Mouse (Mus musculus) forebrain, postnatal 0 days (tissue): ENCODE data around the gene Tmem164. TPM values are rescaled to one million over a fixed set of nuclear protein-coding genes. Genes with fewer than 3 reads are reported as not detected.

ENCODE experiments used
- ATAC-seq: fragments of 200-750 bp; cut with Nextera tagmentation; 2 replicates; pipeline ENCODE4 v1.8.0; 2017; ENCODE audit warnings: mild to moderate bottlenecking, moderate library complexity
- DNase-seq: peaks from one replicate; pipeline ENCODE4 v3.0.0-alpha.2; 2015
- H3K27ac ChIP-seq: fragments of 300-500 bp; sonication (generic); 2 replicates; pipeline ENCODE4 v1.5.1; 2014; ENCODE audit warnings: low read depth, mild to moderate bottlenecking, antibody characterized with exemption, low read length, moderate library complexity, mixed read lengths
- H3K27me3 ChIP-seq: fragments of 300-500 bp; sonication (generic); 2 replicates; pipeline ENCODE4 v1.6.1; 2014; ENCODE audit warnings: mild to moderate bottlenecking, low read length, mixed read lengths; ENCODE audit not compliant: insufficient read depth
- H3K36me3 ChIP-seq: fragments of 300-500 bp; sonication (generic); 2 replicates; pipeline ENCODE4 v1.6.1; 2014; ENCODE audit warnings: mild to moderate bottlenecking, moderate library complexity; ENCODE audit not compliant: insufficient read depth
- H3K4me1 ChIP-seq: fragments of 300-500 bp; sonication (generic); 2 replicates; pipeline ENCODE4 v1.6.1; 2014; ENCODE audit warnings: antibody characterized with exemption; ENCODE audit not compliant: insufficient read depth
- H3K4me2 ChIP-seq: fragments of 300-500 bp; sonication (generic); 2 replicates; pipeline ENCODE4 v1.6.1; 2014; ENCODE audit warnings: low read depth, mild to moderate bottlenecking, moderate library complexity
- H3K4me3 ChIP-seq: fragments of 300-500 bp; sonication (generic); 2 replicates; pipeline ENCODE4 v1.5.1; 2014; ENCODE audit warnings: low read depth, low read length, mixed read lengths
- H3K9ac ChIP-seq: fragments of 300-500 bp; sonication (generic); 2 replicates; pipeline ENCODE4 v1.6.1; 2014; ENCODE audit warnings: mild to moderate bottlenecking
- H3K9me3 ChIP-seq: fragments of 300-500 bp; sonication (generic); 2 replicates; pipeline ENCODE4 v1.6.1; 2016; ENCODE audit warnings: low read length
- CTCF ChIP-seq: sonication (generic); IDR thresholded peaks from 2 replicates; pipeline ENCODE4 v1.5.1; 2016; ENCODE audit warnings: antibody characterized with exemption, control low read depth, low read depth
- WGBS: fragments of 180-500 bp; shearing (Covaris S2); extraction: QIAGEN DNeasy Blood & Tissue Kit; methylation state at CpG from one replicate; pipeline ENCODE4 v1.1.7; 2014; 5-methylcytosine and 5-hydroxymethylcytosine counted together
- polyA plus RNA-seq: library from polyadenylated mRNA; unstranded; fragments of >200 nt; fragmentation: Nextera tagmentation; extraction: Ambion mirVana; gene quantifications from 2 replicates; pipeline ENCODE4 v1.2.1, GENCODE M21; 2015
- total RNA-seq: library from RNA; depleted of rRNA; stranded (reverse); fragments of >200 nt; gene quantifications from 2 replicates; pipeline ENCODE4 v1.2.3, GENCODE M21; 2014

Gene Tmem164
- total and polyA plus RNA-seq, 2 experiments from 2014 or later, result 17.2 to 33.9 TPM

DNA sequence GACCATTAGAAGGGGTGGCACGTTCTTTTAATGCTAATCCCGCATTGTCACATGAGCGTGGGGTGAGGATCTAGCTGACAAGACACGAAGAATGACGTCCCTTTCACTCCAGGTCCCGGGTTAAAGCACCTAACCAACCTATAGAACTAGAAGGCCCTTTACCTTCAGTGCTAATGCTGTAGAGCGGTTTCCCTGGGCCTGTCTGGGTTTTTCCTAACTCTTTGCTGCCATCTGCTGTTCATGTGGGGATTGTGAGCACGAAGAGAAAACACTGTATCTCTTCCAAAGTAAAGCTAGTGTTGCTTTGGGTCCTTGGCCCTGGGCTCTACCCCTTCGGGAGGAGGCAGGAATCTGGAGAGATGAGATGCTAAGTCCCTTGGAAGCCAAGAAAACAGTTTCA lies 127.2 kb downstream of the Tmem164 start:
- peak; percentile 79 for DNase-seq
- H3K4me2 ChIP-seq, result no peak overlapping the region
- WGBS, result 45% methylated on average over 9 of the region's 9 CpGs
- no peaks in the 10 kb centered on the region for H3K36me3 ChIP-seq
- peak; percentile 79 for TF ChIP-seq CTCF
- H3K27me3 ChIP-seq, result no peaks in the 10 kb centered on the region
- no peak overlapping the region for H3K4me3 ChIP-seq
- ATAC-seq, result peak; percentile 55; the same call in 1 of the 2 replicates
- H3K9ac ChIP-seq, result no peak overlapping the region
- no peaks in the 10 kb centered on the region for H3K4me1 ChIP-seq
- no peaks in the 10 kb centered on the region for H3K9me3 ChIP-seq
- H3K27ac ChIP-seq, result no peak overlapping the region

DNA sequence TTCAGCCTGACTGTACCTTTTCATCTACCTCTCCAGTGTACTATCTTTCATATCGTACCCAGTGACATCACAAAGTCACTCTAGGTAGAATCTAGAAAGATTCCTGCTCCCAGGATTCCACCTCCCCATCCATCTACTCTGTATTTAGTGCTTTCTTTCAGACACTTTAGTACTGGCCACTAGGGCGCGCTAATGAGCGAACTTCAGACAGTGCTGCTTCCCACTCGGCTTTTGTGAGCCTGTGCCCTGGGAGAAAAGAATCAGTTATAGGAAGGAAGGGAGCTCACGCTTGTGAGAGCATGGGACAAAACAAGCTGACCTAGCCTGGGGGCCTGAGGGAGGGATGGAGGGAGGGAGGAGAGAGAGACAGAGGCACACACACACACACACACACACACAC lies 131.9 kb downstream of the Tmem164 start:
- ATAC-seq (peak; percentile 65), DNase-seq (peak; percentile 47)
- 19% methylated on average over 6 of the region's 6 CpGs for WGBS
- Histone ChIP-seq H3K27ac (no peak overlapping the region), H3K27me3 (no peaks in the 10 kb centered on the region), H3K4me1 (no peaks in the 10 kb centered on the region), H3K36me3 (no peaks in the 10 kb centered on the region), H3K4me3 (no peak overlapping the region), H3K9me3 (no peaks in the 10 kb centered on the region), H3K4me2 (no peak overlapping the region), H3K9ac (no peak overlapping the region)
- TF ChIP-seq CTCF, result peak; percentile 60

GRCm38 (mm10) chrX:142818057-142818682 lies 137.0 kb downstream of the Tmem164 start:
- TF ChIP-seq CTCF, result peak; percentile 71
- 43% methylated on average over 10 of the region's 10 CpGs for WGBS
- Histone ChIP-seq H3K4me2 (no peak overlapping the region), H3K27me3 (no peaks in the 10 kb centered on the region), H3K9ac (no peak overlapping the region), H3K4me1 (no peaks in the 10 kb centered on the region), H3K36me3 (no peaks in the 10 kb centered on the region), H3K4me3 (no peak overlapping the region), H3K9me3 (no peaks in the 10 kb centered on the region), H3K27ac (no peak overlapping the region)
- peak; percentile 64 for DNase-seq
- ATAC-seq, result peak; percentile 40; the same call in 1 of the 2 replicates

DNA sequence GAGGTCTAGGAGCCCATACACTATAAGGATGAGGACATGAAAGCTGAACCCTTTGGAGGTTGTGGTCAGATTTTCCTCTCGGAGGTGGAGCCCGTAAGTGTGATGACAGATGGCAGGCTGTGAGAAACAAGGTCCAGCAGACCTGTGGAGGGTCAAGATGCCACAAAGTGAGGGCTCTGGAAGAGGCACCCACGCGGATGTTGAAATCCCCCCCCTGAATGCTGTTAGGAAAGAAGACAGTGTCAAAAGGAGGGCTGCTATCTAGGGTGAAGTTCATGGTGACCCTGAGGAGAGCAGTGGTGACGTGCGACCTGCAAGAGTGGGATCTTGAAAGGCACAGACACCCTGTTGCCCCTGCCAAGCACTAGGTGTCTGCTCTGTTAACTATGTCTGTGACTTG lies 140.0 kb downstream of the Tmem164 start:
- no peak for TF ChIP-seq CTCF
- no peak overlapping the region for H3K4me2 ChIP-seq
- no peaks in the 10 kb centered on the region for H3K4me1 ChIP-seq
- no peak overlapping the region for H3K4me3 ChIP-seq
- H3K36me3 ChIP-seq, result no peaks in the 10 kb centered on the region
- H3K9ac ChIP-seq, result no peak overlapping the region
- no peak for DNase-seq
- ATAC-seq, result no peak
- H3K9me3 ChIP-seq, result no peaks in the 10 kb centered on the region
- no peak overlapping the region for H3K27ac ChIP-seq
- 83% methylated on average over 6 of the region's 6 CpGs for WGBS
- no peaks in the 10 kb centered on the region for H3K27me3 ChIP-seq

GRCm38 (mm10) chrX:142821846-142822245 lies 140.6 kb downstream of the Tmem164 start:
- DNase-seq, result peak; percentile 53
- H3K9me3 ChIP-seq, result no peaks in the 10 kb centered on the region
- no peak overlapping the region for H3K4me2 ChIP-seq
- no peaks in the 10 kb centered on the region for H3K27me3 ChIP-seq
- no peaks in the 10 kb centered on the region for H3K36me3 ChIP-seq
- no peak overlapping the region for H3K27ac ChIP-seq
- H3K4me3 ChIP-seq, result no peak overlapping the region
- no peak overlapping the region for H3K9ac ChIP-seq
- no peaks in the 10 kb centered on the region for H3K4me1 ChIP-seq
- TF ChIP-seq CTCF, result peak; percentile 66
- ATAC-seq, result peak; percentile 61; the same call in 1 of the 2 replicates
- WGBS, result 26% methylated on average over 3 of the region's 3 CpGs

DNA sequence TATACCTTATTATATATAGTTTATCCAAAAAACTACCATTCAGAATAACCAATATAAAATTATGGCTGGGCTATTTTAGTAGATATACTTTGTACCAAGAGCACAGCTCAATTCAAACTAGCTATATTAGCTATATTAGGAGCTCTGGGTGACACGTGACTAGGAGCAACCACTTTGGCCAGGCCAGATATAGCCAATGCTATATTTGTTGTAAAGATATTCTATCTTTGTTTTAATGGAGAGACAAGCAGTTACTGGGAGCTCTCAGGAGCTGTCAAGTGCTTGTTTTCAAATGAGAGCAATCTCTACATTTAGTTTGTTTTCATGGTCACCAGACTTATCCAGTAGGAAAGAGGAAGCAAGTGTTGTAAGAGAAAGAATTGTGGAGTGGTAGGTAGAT lies 144.1 kb downstream of the Tmem164 start:
- Histone ChIP-seq H3K4me1 (no peaks in the 10 kb centered on the region), H3K4me3 (no peak overlapping the region), H3K9ac (no peak overlapping the region), H3K9me3 (no peaks in the 10 kb centered on the region), H3K27me3 (no peaks in the 10 kb centered on the region), H3K4me2 (no peak overlapping the region), H3K36me3 (no peaks in the 10 kb centered on the region), H3K27ac (no peak overlapping the region)
- 73% methylated on average over 1 of the region's 1 CpGs for WGBS
- TF ChIP-seq CTCF, result no peak
- no peak for DNase-seq
- ATAC-seq, result no peak

GRCm38 (mm10) chrX:142827644-142828043 lies 146.4 kb downstream of the Tmem164 start:
- DNase-seq, result no peak
- Histone ChIP-seq H3K9ac (no peak overlapping the region), H3K4me1 (no peaks in the 10 kb centered on the region), H3K4me3 (no peak overlapping the region), H3K27me3 (no peaks in the 10 kb centered on the region), H3K27ac (no peak overlapping the region), H3K4me2 (no peak overlapping the region), H3K9me3 (no peaks in the 10 kb centered on the region), H3K36me3 (no peaks in the 10 kb centered on the region)
- ATAC-seq, result no peak
- WGBS, result 36% methylated on average over 1 of the region's 1 CpGs
- TF ChIP-seq CTCF, result no peak
